9 mouse cellular contexts compared by ENCODE assay signal in the genomic region with DNA sequence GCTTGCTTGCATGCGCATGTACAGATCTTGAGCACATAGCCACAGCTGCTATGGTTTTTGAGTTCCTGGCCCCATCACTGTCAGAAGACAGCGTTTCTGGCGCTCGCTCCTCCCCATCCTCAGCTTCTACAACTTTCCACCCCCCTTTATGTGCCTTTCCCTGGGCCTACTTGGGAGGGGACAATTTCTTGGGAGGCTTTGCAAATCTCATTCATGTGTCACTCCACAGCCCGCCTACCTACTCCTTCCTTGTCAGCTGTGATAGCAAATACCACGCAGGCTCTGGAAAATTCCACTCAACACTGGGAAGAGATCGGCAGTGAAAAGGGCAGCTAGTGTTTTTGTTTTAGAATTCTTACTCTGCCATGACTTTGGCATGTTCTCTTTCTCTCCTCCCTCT. TPM values are rescaled to one million over a fixed set of nuclear protein-coding genes. Genes with fewer than 3 reads are reported as not detected.
DNase-seq lines count a peak whose midpoint lies in the region; ATAC-seq and TF ChIP-seq lines count a peak whose summit lies in the region.
"Had no signal": no experiment of that assay in that cellular context is flagged by ENCODE, and none has a peak within 500 bp of the region (broad histone marks: within the 10 kb centered on the region; RNA-seq: fewer than 3 reads in every experiment).

No protein-coding gene starts in this region.

- H3K4me3 ChIP-seq in hindbrain, embryonic 10.5 days: no peak overlapping the region
- no peak overlapping the region for H3K4me3 ChIP-seq in hindbrain, embryonic 11.5 days (ENCODE audit: low read depth, low read length)
- H3K4me3 ChIP-seq in cortical plate, adult 2 months (ENCODE audit: insufficient read depth, low read length): no peak overlapping the region
- no peak overlapping the region for H3K4me3 ChIP-seq in hindbrain, embryonic 12.5 days
- no peak overlapping the region for H3K4me3 ChIP-seq in midbrain, embryonic 12.5 days

- no peak for DNase-seq in hindbrain, embryonic 10.5 days (ENCODE audit: low spot score)
- no peak for DNase-seq in hindbrain, embryonic 11.5 days (ENCODE audit: low spot score)
- DNase-seq in ovary, postnatal 10 days (ENCODE audit: low spot score): no peak
- DNase-seq in gastrocnemius, postnatal 36 days: no peak
- no peak for DNase-seq in ovary, postnatal 36 days (ENCODE audit: low spot score)

- no peak for ATAC-seq in hindbrain, embryonic 11.5 days (ENCODE audit: low FRiP score)
- no peak for ATAC-seq in hindbrain, embryonic 12.5 days (ENCODE audit: low FRiP score)
- ATAC-seq in midbrain, embryonic 12.5 days (ENCODE audit: low FRiP score, low read depth): no peak

- no peak overlapping the region for H3K4me2 ChIP-seq in hindbrain, embryonic 11.5 days (replicated peaks; ENCODE audit: low read depth, low read length)
- H3K4me2 ChIP-seq in hindbrain, embryonic 12.5 days (replicated peaks): no peak overlapping the region
- no peak overlapping the region for H3K4me2 ChIP-seq in midbrain, embryonic 12.5 days (replicated peaks)

- intact Hi-C loops in gastrocnemius, postnatal 36 days (cut with DNase I): no loop called here

- H3K4me1 ChIP-seq in hindbrain, embryonic 10.5 days (replicated peaks): peaks cover 37% of the 10 kb centered on the region
- 0 out of 2 replicates have a peak, but pooled peaks cover 2% of the 10 kb centered on the region for H3K4me1 ChIP-seq in hindbrain, embryonic 11.5 days (replicated peaks; ENCODE audit: control insufficient read depth, insufficient read depth, low read length)
- H3K4me1 ChIP-seq in cortical plate, adult 2 months (ENCODE audit: control insufficient read depth, insufficient read depth, low read length): peaks cover 9% of the 10 kb centered on the region
- H3K4me1 ChIP-seq in hindbrain, embryonic 12.5 days: peaks cover 34% of the 10 kb centered on the region
- peaks cover 42% of the 10 kb centered on the region for H3K4me1 ChIP-seq in midbrain, embryonic 12.5 days

- H3K9me3 ChIP-seq in hindbrain, embryonic 10.5 days: no peaks in the 10 kb centered on the region; the same call in 1 of the 2 replicates
- H3K9me3 ChIP-seq in hindbrain, embryonic 11.5 days (ENCODE audit: control insufficient read depth, low read length): no peaks in the 10 kb centered on the region
- H3K9me3 ChIP-seq in hindbrain, embryonic 12.5 days (replicated peaks): no peaks in the 10 kb centered on the region
- H3K9me3 ChIP-seq in midbrain, embryonic 12.5 days: no peaks in the 10 kb centered on the region

- no peaks in the 10 kb centered on the region for H3K36me3 ChIP-seq in hindbrain, embryonic 10.5 days
- H3K36me3 ChIP-seq in hindbrain, embryonic 11.5 days (ENCODE audit: control insufficient read depth, insufficient read depth, low read length): no peaks in the 10 kb centered on the region
- H3K36me3 ChIP-seq in hindbrain, embryonic 12.5 days: no peaks in the 10 kb centered on the region
- no peaks in the 10 kb centered on the region for H3K36me3 ChIP-seq in midbrain, embryonic 12.5 days
- H3K36me3 ChIP-seq: G1E had no signal

- peaks cover 16% of the 10 kb centered on the region for H3K27me3 ChIP-seq in hindbrain, embryonic 10.5 days (ENCODE audit: insufficient read depth, poor library complexity, severe bottlenecking)
- peaks cover 5% of the 10 kb centered on the region for H3K27me3 ChIP-seq in hindbrain, embryonic 11.5 days (ENCODE audit: control insufficient read depth, insufficient read depth, low read length)
- peaks cover 4% of the 10 kb centered on the region for H3K27me3 ChIP-seq in hindbrain, embryonic 12.5 days
- peaks cover 5% of the 10 kb centered on the region for H3K27me3 ChIP-seq in midbrain, embryonic 12.5 days

- peak overlapping the region; percentile 35; the same call in 1 of the 2 replicates for H3K27ac ChIP-seq in hindbrain, embryonic 10.5 days
- no peak overlapping the region for H3K27ac ChIP-seq in hindbrain, embryonic 11.5 days (ENCODE audit: low read depth, low read length)
- peak overlapping the region; percentile 53; the same call in 1 of the 2 replicates for H3K27ac ChIP-seq in cortical plate, adult 2 months (ENCODE audit: insufficient read depth, low read length)
- peak overlapping the region; percentile 53; the same call in 1 of the 2 replicates for H3K27ac ChIP-seq in hindbrain, embryonic 12.5 days
- peak overlapping the region; percentile 56; the same call in 1 of the 2 replicates for H3K27ac ChIP-seq in midbrain, embryonic 12.5 days (replicated peaks)

- no peak for TF ChIP-seq CTCF in cortical plate, adult 2 months (IDR thresholded peaks at IDR 0.05; ENCODE audit: extremely low read depth, insufficient read depth, low read length)

- WGBS in hindbrain, embryonic 10.5 days: 54% methylated on average over 7 of the region's 7 CpGs
- WGBS in hindbrain, embryonic 11.5 days: 50% methylated on average over 7 of the region's 7 CpGs
- WGBS in hindbrain, embryonic 12.5 days: 43% methylated on average over 7 of the region's 7 CpGs
- WGBS in midbrain, embryonic 12.5 days: 47% methylated on average over 7 of the region's 7 CpGs

- no peak overlapping the region for H3K9ac ChIP-seq in hindbrain, embryonic 11.5 days (ENCODE audit: low read depth, low read length)
- no peak overlapping the region for H3K9ac ChIP-seq in hindbrain, embryonic 12.5 days
- H3K9ac ChIP-seq in midbrain, embryonic 12.5 days (replicated peaks): no peak overlapping the region

- TF ChIP-seq POLR2A in cortical plate, adult 2 months (IDR thresholded peaks at IDR 0.05; ENCODE audit: extremely low read depth, insufficient read depth, low read length): no peak

RNA-seq across cellular contexts. Expression of a gene that starts 4.2 kb away (rescaled TPM):
- 4.0 and 12.2 TPM in 2 replicates for polyA plus RNA-seq in hindbrain, embryonic 10.5 days (2016; fragmentation: Nextera tagmentation; extraction: Ambion mirVana)
- polyA plus RNA-seq in hindbrain, embryonic 11.5 days (2014; fragmentation: Nextera tagmentation; extraction: Ambion mirVana): 7.8 and 11.0 TPM in 2 replicates
- 89.8 and 103 TPM in 2 replicates for polyA plus RNA-seq in cortical plate, adult 2 months (2012; rRNA removed)
- 55.6 and 60.3 TPM in 2 replicates for polyA plus RNA-seq in hindbrain, embryonic 12.5 days (2016; fragmentation: Nextera tagmentation; extraction: Ambion mirVana)
- polyA plus RNA-seq in midbrain, embryonic 12.5 days (2016; fragmentation: Nextera tagmentation; extraction: Ambion mirVana): 49.3 and 55.3 TPM in 2 replicates
- total RNA-seq in gastrocnemius, postnatal 36 days (2021): 1 to 10 TPM; 1.5 to 2.2 TPM
- polyA plus RNA-seq: G1E had no signal

RNA-seq across cellular contexts. Expression of a gene that starts 16.4 kb away (rescaled TPM):
- 170 and 245 TPM in 2 replicates for polyA plus RNA-seq in hindbrain, embryonic 10.5 days (2016; fragmentation: Nextera tagmentation; extraction: Ambion mirVana)
- polyA plus RNA-seq in hindbrain, embryonic 11.5 days (2014; fragmentation: Nextera tagmentation; extraction: Ambion mirVana): 322 and 337 TPM in 2 replicates
- 1,956 and 2,049 TPM in 2 replicates for polyA plus RNA-seq in cortical plate, adult 2 months (2012; rRNA removed)
- polyA plus RNA-seq in hindbrain, embryonic 12.5 days (2016; fragmentation: Nextera tagmentation; extraction: Ambion mirVana): 185 and 210 TPM in 2 replicates
- polyA plus RNA-seq in midbrain, embryonic 12.5 days (2016; fragmentation: Nextera tagmentation; extraction: Ambion mirVana): 223 and 224 TPM in 2 replicates
- total RNA-seq in gastrocnemius, postnatal 36 days (2021): 100 to 1,000 TPM; 297 to 327 TPM

RNA-seq across cellular contexts. Expression of a gene that starts 19.2 kb away (rescaled TPM):
- 5.8 and 12.7 TPM in 2 replicates for polyA plus RNA-seq in hindbrain, embryonic 10.5 days (2016; fragmentation: Nextera tagmentation; extraction: Ambion mirVana)
- polyA plus RNA-seq in hindbrain, embryonic 11.5 days (2014; fragmentation: Nextera tagmentation; extraction: Ambion mirVana): 17.6 and 19.5 TPM in 2 replicates
- 60.2 and 64.8 TPM in 2 replicates for polyA plus RNA-seq in cortical plate, adult 2 months (2012; rRNA removed)
- polyA plus RNA-seq in hindbrain, embryonic 12.5 days (2016; fragmentation: Nextera tagmentation; extraction: Ambion mirVana): 24.0 and 27.3 TPM in 2 replicates
- polyA plus RNA-seq in midbrain, embryonic 12.5 days (2016; fragmentation: Nextera tagmentation; extraction: Ambion mirVana): 28.8 and 34.8 TPM in 2 replicates
- not detected for total RNA-seq in gastrocnemius, postnatal 36 days (2021)

RNA-seq across cellular contexts. Expression of a gene that starts 34.0 kb away (rescaled TPM):
- 0.77 and 1.5 TPM in 2 replicates for polyA plus RNA-seq in hindbrain, embryonic 10.5 days (2016; fragmentation: Nextera tagmentation; extraction: Ambion mirVana)
- 0.56 and 0.81 TPM in 2 replicates for polyA plus RNA-seq in hindbrain, embryonic 11.5 days (2014; fragmentation: Nextera tagmentation; extraction: Ambion mirVana)
- polyA plus RNA-seq in cortical plate, adult 2 months (2012; rRNA removed): 0.08 and 0.17 TPM in 2 replicates
- polyA plus RNA-seq in hindbrain, embryonic 12.5 days (2016; fragmentation: Nextera tagmentation; extraction: Ambion mirVana): 1.6 and 2.1 TPM in 2 replicates
- 1.1 and 1.2 TPM in 2 replicates for polyA plus RNA-seq in midbrain, embryonic 12.5 days (2016; fragmentation: Nextera tagmentation; extraction: Ambion mirVana)
- total RNA-seq in gastrocnemius, postnatal 36 days (2021): 1 to 10 TPM; 1.1 to 1.2 TPM

RNA-seq across cellular contexts. Expression of a gene that starts 42.6 kb away (rescaled TPM):
- 0.91 and 0.93 TPM in 2 replicates for polyA plus RNA-seq in hindbrain, embryonic 10.5 days (2016; fragmentation: Nextera tagmentation; extraction: Ambion mirVana)
- polyA plus RNA-seq in hindbrain, embryonic 11.5 days (2014; fragmentation: Nextera tagmentation; extraction: Ambion mirVana): 1.5 and 1.7 TPM in 2 replicates
- 38.9 and 42.5 TPM in 2 replicates for polyA plus RNA-seq in cortical plate, adult 2 months (2012; rRNA removed)
- polyA plus RNA-seq in hindbrain, embryonic 12.5 days (2016; fragmentation: Nextera tagmentation; extraction: Ambion mirVana): 1.0 and 1.7 TPM in 2 replicates
- polyA plus RNA-seq in midbrain, embryonic 12.5 days (2016; fragmentation: Nextera tagmentation; extraction: Ambion mirVana): 1.7 and 1.8 TPM in 2 replicates
- not detected for total RNA-seq in gastrocnemius, postnatal 36 days (2021)
- polyA plus RNA-seq: G1E had no signal
